Mouse (Mus musculus) stomach, postnatal 0 days (tissue): ENCODE data around the gene Tenm4.

Source experiments
- CTCF ChIP-seq: IDR thresholded peaks from 2 replicates; pipeline ENCODE4 v1.5.1; 2016; ENCODE audit warnings: antibody characterized with exemption, low read depth, mild to moderate bottlenecking, moderate library complexity
- EP300 ChIP-seq: optimal IDR thresholded peaks from 2 replicates; pipeline ENCODE3; 2016; ENCODE audit warnings: antibody characterized with exemption

GRCm38 (mm10) chr7:96494057-96494456 lies 323.0 kb downstream of the Tenm4 start:
- TF ChIP-seq CTCF (no peak), EP300 (no peak)
